18 mouse cellular contexts compared by ENCODE assay signal in the genomic region with DNA sequence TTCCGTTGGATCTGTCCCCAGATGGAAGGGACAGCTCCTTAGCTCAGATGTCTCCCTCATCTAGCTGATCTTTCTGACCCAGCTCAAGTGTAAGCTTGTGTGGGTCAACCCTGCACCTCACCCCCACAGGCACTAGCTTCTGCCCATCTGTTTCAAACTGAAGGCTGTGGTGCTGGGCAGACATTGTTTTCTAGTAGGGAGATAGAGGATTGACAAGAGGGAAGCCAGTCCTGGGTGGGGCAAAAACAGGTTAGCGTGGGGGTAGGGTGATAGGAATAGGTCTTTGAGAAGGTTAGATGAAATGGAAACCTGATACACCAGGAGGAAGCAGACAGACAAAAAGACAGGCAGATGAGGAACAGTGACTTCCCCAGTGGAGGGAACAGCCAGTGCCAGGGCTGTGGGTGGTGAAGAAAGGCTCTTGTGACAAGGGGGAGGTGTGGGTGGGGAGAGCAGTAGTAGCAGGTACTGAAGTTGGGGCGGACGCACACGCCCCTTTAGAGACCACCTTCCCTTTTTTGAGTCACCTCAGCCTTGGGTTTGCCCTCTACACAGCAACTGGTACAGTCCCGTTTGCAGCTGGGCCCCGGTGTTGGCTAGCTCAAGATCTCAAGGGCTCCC. TPM values are rescaled to one million over a fixed set of nuclear protein-coding genes. Genes with fewer than 3 reads are reported as not detected.
DNase-seq lines count a peak whose midpoint lies in the region; ATAC-seq and TF ChIP-seq lines count a peak whose summit lies in the region.
"Had no signal": no experiment of that assay in that cellular context is flagged by ENCODE, and none has a peak within 500 bp of the region (broad histone marks: within the 10 kb centered on the region; RNA-seq: fewer than 3 reads in every experiment).

No protein-coding gene starts in this region.

- no peak overlapping the region for H3K4me3 ChIP-seq in liver, postnatal 0 days (ENCODE audit: low read depth, low read length)
- H3K4me3 ChIP-seq in liver, embryonic 12.5 days: no peak overlapping the region
- H3K4me3 ChIP-seq in CH12.LX (replicated peaks in 1 of 3; ENCODE audit: low read depth in 2 of 3, low read length in 2 of 3, poor library complexity in 1 of 3): no peak overlapping the region
- H3K4me3 ChIP-seq: midbrain, embryonic 15.5 days; neural tube, embryonic 15.5 days had no signal

- H3K27ac ChIP-seq in liver, postnatal 0 days (ENCODE audit: low read depth): peak overlapping the region; percentile 62
- no peak overlapping the region for H3K27ac ChIP-seq in liver, embryonic 12.5 days
- no peak overlapping the region for H3K27ac ChIP-seq in CH12.LX (ENCODE audit: insufficient read depth, low read depth)
- H3K27ac ChIP-seq: hindbrain, embryonic 14.5 days; midbrain, embryonic 15.5 days; neural tube, embryonic 15.5 days had no signal

- H3K4me2 ChIP-seq in liver, postnatal 0 days (ENCODE audit: low read depth, low read length): no peak overlapping the region
- H3K4me2 ChIP-seq in liver, embryonic 12.5 days: no peak overlapping the region
- H3K4me2 ChIP-seq in CH12.LX (ENCODE audit: insufficient read depth, low read depth, poor library complexity, severe bottlenecking): no peak overlapping the region
- H3K4me2 ChIP-seq: hindbrain, embryonic 14.5 days; midbrain, embryonic 15.5 days; neural tube, embryonic 15.5 days had no signal

- in situ Hi-C loops in CH12.LX (cut with MboI; ENCODE audit: low pct_ligation_motif_present, low pct_unique_long_range_greater_than_20kb, low sequenced_read_pairs): no loop called here

- no peak for ATAC-seq in liver, postnatal 0 days
- ATAC-seq in liver, embryonic 12.5 days: no peak
- peak; percentile 44 for ATAC-seq in megakaryocyte, adult 5-6 weeks (ENCODE audit: poor library complexity, severe bottlenecking)
- ATAC-seq: forebrain, embryonic 16.5 days; lung, postnatal 0 days; midbrain, embryonic 15.5 days had no signal

- H3K79me2 ChIP-seq in CH12.LX (replicated peaks; ENCODE audit: control insufficient read depth, extremely low read depth, insufficient read depth, poor library complexity, severe bottlenecking): no peaks in the 10 kb centered on the region

- peaks cover 3% of the 10 kb centered on the region; the same call in 1 of the 2 replicates for H3K27me3 ChIP-seq in liver, postnatal 0 days (ENCODE audit: insufficient read depth, low read length)
- H3K27me3 ChIP-seq in liver, embryonic 12.5 days (replicated peaks): peaks cover 59% of the 10 kb centered on the region
- peaks cover 25% of the 10 kb centered on the region for H3K27me3 ChIP-seq in CH12.LX (replicated peaks)
- H3K27me3 ChIP-seq: midbrain, embryonic 15.5 days; neural tube, embryonic 15.5 days had no signal

- DNase-seq in adrenal gland, adult (ENCODE audit: inconsistent age in 2 of 2, low spot score in 1 of 2): peak; percentile 19 to 55
- no peak for DNase-seq in adrenal gland, postnatal 4 days (ENCODE audit: low spot score in 2 of 2)
- DNase-seq in liver, postnatal 0 days: no peak
- DNase-seq in CH12.LX (ENCODE audit: extremely low read depth): peak; percentile 61
- DNase-seq in right cerebral cortex, postnatal 10 days (ENCODE audit: low spot score in 2 of 2): no peak
- no peak for DNase-seq in cerebellum, adult 8-10 months
- DNase-seq: cerebellum, postnatal 36 days; gastrocnemius, postnatal 14 days; kidney, adult 8-10 months; right cerebral cortex, adult 18-20 months had no signal

- H3K9me3 ChIP-seq in liver, postnatal 0 days (ENCODE audit: low read length): no peaks in the 10 kb centered on the region
- no peaks in the 10 kb centered on the region for H3K9me3 ChIP-seq in liver, embryonic 12.5 days (replicated peaks)
- peaks cover 24% of the 10 kb centered on the region for H3K9me3 ChIP-seq in CH12.LX (replicated peaks; ENCODE audit: low read length)
- H3K9me3 ChIP-seq: midbrain, embryonic 15.5 days; neural tube, embryonic 15.5 days had no signal

- WGBS in liver, postnatal 0 days (ENCODE audit: insufficient replicate concordance): 63% methylated on average over 7 of the region's 7 CpGs
- 68% methylated on average over 7 of the region's 7 CpGs for WGBS in liver, embryonic 12.5 days (ENCODE audit: insufficient replicate concordance)

- dilution Hi-C loops in CH12.LX (cut with MboI; ENCODE audit: extremely low pct_ligation_motif_present, extremely low pct_unique_long_range_greater_than_20kb, low sequenced_read_pairs): no loop called here

- peaks cover 22% of the 10 kb centered on the region for H3K4me1 ChIP-seq in liver, postnatal 0 days (ENCODE audit: insufficient read depth)
- peaks cover 20% of the 10 kb centered on the region for H3K4me1 ChIP-seq in liver, embryonic 12.5 days
- H3K4me1 ChIP-seq in CH12.LX (ENCODE audit: control insufficient read depth in 1 of 2, insufficient read depth in 2 of 2): peaks cover 35 to 77% of the 10 kb centered on the region in 2 experiments

- no peak for TF ChIP-seq EP300 in liver, postnatal 0 days (IDR thresholded peaks at IDR 0.05; ENCODE audit: low read depth)
- TF ChIP-seq EP300 in CH12.LX (IDR thresholded peaks at IDR 0.05; ENCODE audit: low read length): no peak

- no peaks in the 10 kb centered on the region for H3K36me3 ChIP-seq in liver, postnatal 0 days (replicated peaks; ENCODE audit: insufficient read depth, low read length)
- H3K36me3 ChIP-seq in liver, embryonic 12.5 days: no peaks in the 10 kb centered on the region
- no peaks in the 10 kb centered on the region for H3K36me3 ChIP-seq in CH12.LX (replicated peaks in 1 of 2; ENCODE audit: control insufficient read depth in 1 of 2, insufficient read depth in 1 of 2, low read length in 1 of 2)
- H3K36me3 ChIP-seq: midbrain, embryonic 15.5 days; neural tube, embryonic 15.5 days had no signal

- no peak for TF ChIP-seq RAD21 in CH12.LX (IDR thresholded peaks at IDR 0.05; ENCODE audit: low read depth, low read length)

- no peak overlapping the region for H3K9ac ChIP-seq in liver, postnatal 0 days (replicated peaks)
- H3K9ac ChIP-seq in liver, embryonic 12.5 days: no peak overlapping the region
- no peak overlapping the region for H3K9ac ChIP-seq in CH12.LX (ENCODE audit: insufficient read depth, low read depth)
- H3K9ac ChIP-seq: hindbrain, embryonic 14.5 days; midbrain, embryonic 15.5 days; neural tube, embryonic 15.5 days had no signal

- no peak for TF ChIP-seq CTCF in liver, postnatal 0 days (IDR thresholded peaks at IDR 0.05; ENCODE audit: low read depth)
- TF ChIP-seq CTCF in CH12.LX (conservative IDR thresholded peaks at IDR 0.05 in 1 of 2, IDR thresholded peaks at IDR 0.05 in 1 of 2; ENCODE audit: low read depth in 2 of 2, low read length in 2 of 2): no peak

- no peak for TF ChIP-seq POLR2A in CH12.LX (IDR thresholded peaks at IDR 0.05; ENCODE audit: low read depth, low read length)

TF ChIP-seq in CH12.LX, 34 proteins besides CTCF, POLR2A, EP300 and RAD21:
- TF ChIP-seq IRF4 (IDR thresholded peaks at IDR 0.05; ENCODE audit: low read depth, low read length): peak; percentile 26; the same call in 1 of the 2 replicates
- peak; percentile 44; the same call in 1 of the 2 replicates for TF ChIP-seq ETS1 (conservative IDR thresholded peaks at IDR 0.05; ENCODE audit: low read depth, low read length)
- no peak for TF ChIP-seq NELFE (IDR thresholded peaks at IDR 0.05; ENCODE audit: low read depth, low read length)
- peak; percentile 22; the same call in 1 of the 2 replicates for TF ChIP-seq MXI1 (IDR thresholded peaks at IDR 0.05; ENCODE audit: low read depth, low read length)

RNA-seq across cellular contexts. Expression of a gene that starts 1.9 kb away (rescaled TPM):
- 10 to 100 TPM; 64.5 to 79.0 TPM for total RNA-seq in adrenal gland, postnatal 4 days (2021)
- 0.96 and 1.1 TPM in 2 replicates for polyA plus RNA-seq in liver, postnatal 0 days (2015; fragmentation: Nextera tagmentation; extraction: Ambion mirVana)
- 0.83 and 1.0 TPM in 2 replicates for polyA plus RNA-seq in liver, embryonic 12.5 days (2016; fragmentation: Nextera tagmentation; extraction: Ambion mirVana)
- total RNA-seq in CH12.LX (2012; rRNA removed) (0.42 and 0.89 TPM in 2 replicates), CH12.LX (2014; rRNA removed) (0.57 and 0.60 TPM in 2 replicates)
- 1.1 and 1.6 TPM in 2 replicates for polyA plus RNA-seq in CH12.LX (2012; ENCODE audit: insufficient read length, low read depth)
- total RNA-seq in megakaryocyte, adult 5-6 weeks (2015): 42.1 and 45.0 TPM in 2 replicates
- 37.0 TPM in 2 replicates for total RNA-seq in megakaryocyte, adult 5-6 weeks (2017)

RNA-seq across cellular contexts. Expression of a gene that starts 28.1 kb away (rescaled TPM):
- 10 to 100 TPM; 37.8 to 38.9 TPM for total RNA-seq in adrenal gland, postnatal 4 days (2021)
- 33.8 and 34.4 TPM in 2 replicates for polyA plus RNA-seq in liver, postnatal 0 days (2015; fragmentation: Nextera tagmentation; extraction: Ambion mirVana)
- 31.5 and 31.7 TPM in 2 replicates for polyA plus RNA-seq in liver, embryonic 12.5 days (2016; fragmentation: Nextera tagmentation; extraction: Ambion mirVana)
- 56.9 and 58.8 TPM in 2 replicates for total RNA-seq in CH12.LX (2012; rRNA removed)
- 61.2 and 61.3 TPM in 2 replicates for total RNA-seq in CH12.LX (2014; rRNA removed)
- 49.1 and 55.9 TPM in 2 replicates for polyA plus RNA-seq in CH12.LX (2012; ENCODE audit: insufficient read length, low read depth)
- 8.2 and 12.1 TPM in 2 replicates for total RNA-seq in megakaryocyte, adult 5-6 weeks (2015)
- total RNA-seq in megakaryocyte, adult 5-6 weeks (2017): 53.3 and 58.0 TPM in 2 replicates

RNA-seq across cellular contexts. Expression of a gene that starts 32.0 kb away (rescaled TPM):
- total RNA-seq in adrenal gland, postnatal 4 days (2021): 10 to 100 TPM; 18.6 to 20.3 TPM
- polyA plus RNA-seq in liver, postnatal 0 days (2015; fragmentation: Nextera tagmentation; extraction: Ambion mirVana): 0.35 and 0.54 TPM in 2 replicates
- 0.81 and 1.3 TPM in 2 replicates for polyA plus RNA-seq in liver, embryonic 12.5 days (2016; fragmentation: Nextera tagmentation; extraction: Ambion mirVana)
- 2.9 and 6.7 TPM in 2 replicates for total RNA-seq in CH12.LX (2012; rRNA removed)
- 1.4 and 2.3 TPM in 2 replicates for total RNA-seq in CH12.LX (2014; rRNA removed)
- polyA plus RNA-seq in CH12.LX (2012; ENCODE audit: insufficient read length, low read depth): 2.4 TPM in 2 replicates
- 0.16 and 0.30 TPM in 2 replicates for total RNA-seq in megakaryocyte, adult 5-6 weeks (2015)
- total RNA-seq in megakaryocyte, adult 5-6 weeks (2017): 0.29 and 0.85 TPM in 2 replicates

RNA-seq across cellular contexts. Expression of a gene that starts 37.1 kb away (rescaled TPM):
- total RNA-seq in adrenal gland, postnatal 4 days (2021): 1 to 10 TPM; 2.6 to 3.4 TPM
- polyA plus RNA-seq in liver, postnatal 0 days (2015; fragmentation: Nextera tagmentation; extraction: Ambion mirVana): 0.36 and 0.45 TPM in 2 replicates
- 0.17 and 0.19 TPM in 2 replicates for polyA plus RNA-seq in liver, embryonic 12.5 days (2016; fragmentation: Nextera tagmentation; extraction: Ambion mirVana)
- total RNA-seq in CH12.LX (2012; rRNA removed) (0.13 TPM in 1 of 2 replicates, not detected in the other), CH12.LX (2014; rRNA removed) (0.17 and 0.20 TPM in 2 replicates)
- not detected in 2 replicates for polyA plus RNA-seq in CH12.LX (2012; ENCODE audit: insufficient read length, low read depth)
- total RNA-seq in megakaryocyte, adult 5-6 weeks (2015): not detected in 2 replicates
- total RNA-seq in megakaryocyte, adult 5-6 weeks (2017): not detected in 2 replicates
- total RNA-seq: liver, adult 2 months had no signal
- polyA plus RNA-seq: liver, adult 2 months had no signal

Comparison
In these comparisons a context has a peak if more than half of its experiments do, and no peak if none do; other contexts are left out.
1. DNase-seq: peak in adrenal gland, adult (2 of 2) and CH12.LX (single experiment); none in adrenal gland, postnatal 4 days (0 of 2), liver, postnatal 0 days (single experiment), right cerebral cortex, postnatal 10 days (0 of 2) and cerebellum, adult 8-10 months (single experiment).
2. RNA of a gene that starts 1.9 kb away (total RNA-seq): 64.5 to 79.0 TPM in adrenal gland, postnatal 4 days and 37.0 to 45.0 TPM in megakaryocyte, adult 5-6 weeks; 0.42 to 0.89 TPM in CH12.LX; every median in the first group is over 10 times any median in the second.